Mouse (Mus musculus) CD4-positive helper T cell, adult 2 months (primary cell): ENCODE data around the gene Igsf11.
"Not testable (repeated sequence)": the region's sequence is repeated elsewhere in the genome, so short reads cannot be mapped to it uniquely, and the experiment has no call there.

Experiments used
- DNase-seq: peaks from one replicate; pipeline ENCODE4 v3.0.0-alpha.2; 2012; ENCODE audit warnings: low read depth, missing footprints, low spot score

Gene Igsf11

DNA sequence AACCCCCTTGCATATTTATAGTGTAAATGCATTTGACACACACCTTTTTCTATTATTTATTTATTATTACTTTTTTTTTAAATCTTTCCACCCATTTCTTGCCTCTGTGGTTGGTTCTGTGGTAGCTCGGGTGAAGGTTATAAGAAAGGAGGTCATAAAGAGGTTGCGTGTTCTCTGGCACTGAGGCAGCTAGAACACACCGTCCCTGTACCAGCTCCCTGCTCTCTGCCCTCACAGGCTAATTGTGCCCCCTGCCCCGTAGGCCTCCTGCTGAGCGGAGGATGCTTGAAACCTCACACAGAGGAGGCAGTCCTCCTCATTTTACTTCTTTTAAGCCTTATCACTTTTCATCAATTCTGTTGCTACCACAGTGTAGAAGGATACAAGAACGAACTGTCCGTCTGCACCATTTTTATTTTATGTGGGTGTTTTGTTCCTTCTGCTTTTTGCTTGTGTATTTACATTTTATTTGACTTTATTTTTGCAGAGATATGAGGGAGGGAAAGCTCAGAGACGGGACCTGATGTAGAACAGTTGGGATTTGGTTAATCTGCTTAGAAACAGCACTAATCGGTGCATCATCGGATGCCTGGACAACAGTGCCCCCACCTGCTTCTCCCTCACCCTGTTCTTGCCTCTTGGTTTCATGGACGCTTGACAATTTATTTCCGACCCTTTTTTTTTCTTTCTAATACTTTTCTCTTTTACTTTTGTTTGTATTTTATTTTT is 90.2 kb downstream of the Igsf11 start:
- no peak for DNase-seq

DNA sequence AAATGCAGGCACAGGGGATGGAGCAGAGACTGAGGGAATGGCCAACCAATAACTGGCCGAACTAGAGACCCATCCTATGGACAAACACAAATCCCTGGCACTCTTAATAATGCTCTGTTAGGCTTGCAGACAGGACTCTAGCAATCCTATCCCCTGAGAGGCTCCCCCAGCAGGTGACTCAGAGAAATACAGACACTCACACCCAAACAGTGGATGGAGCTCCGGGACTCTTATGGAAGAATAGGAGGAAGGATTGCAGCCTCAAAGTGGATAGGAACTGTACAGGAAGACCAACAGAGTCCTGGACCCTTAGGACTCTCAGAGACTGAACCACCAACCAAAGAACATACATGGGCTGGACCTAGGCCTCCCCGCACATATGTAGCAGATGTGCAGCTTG is 91.4 kb downstream of the Igsf11 start:
- DNase-seq, result not testable (repeated sequence)

DNA sequence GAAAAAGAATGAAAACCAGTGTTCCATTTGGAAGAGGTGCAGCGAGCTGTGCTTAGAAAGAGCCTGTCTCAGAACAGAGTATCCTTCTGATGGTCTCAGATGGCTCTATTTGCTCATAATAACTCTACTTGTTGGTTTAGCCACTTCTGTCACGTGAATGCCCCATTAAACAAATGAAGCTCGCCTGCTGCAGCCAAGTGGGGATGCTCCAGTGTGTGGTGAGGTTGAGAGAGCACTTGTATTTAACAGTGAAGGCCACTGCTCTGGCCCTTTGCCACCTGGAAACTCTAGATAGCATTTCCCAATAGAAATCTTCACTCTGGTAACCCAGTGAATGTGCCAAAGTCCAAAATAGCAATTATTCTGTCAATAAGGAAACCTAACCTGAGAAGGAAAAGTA is 92.9 kb downstream of the Igsf11 start:
- DNase-seq, result no peak

- DNase-seq, result no peak
Observed at GRCm38 (mm10) chr16:38986410-38986809, 93.9 kb downstream of the Igsf11 start.

GRCm38 (mm10) chr16:38993711-38994110 is 101.2 kb downstream of the Igsf11 start:
- no peak for DNase-seq

DNA sequence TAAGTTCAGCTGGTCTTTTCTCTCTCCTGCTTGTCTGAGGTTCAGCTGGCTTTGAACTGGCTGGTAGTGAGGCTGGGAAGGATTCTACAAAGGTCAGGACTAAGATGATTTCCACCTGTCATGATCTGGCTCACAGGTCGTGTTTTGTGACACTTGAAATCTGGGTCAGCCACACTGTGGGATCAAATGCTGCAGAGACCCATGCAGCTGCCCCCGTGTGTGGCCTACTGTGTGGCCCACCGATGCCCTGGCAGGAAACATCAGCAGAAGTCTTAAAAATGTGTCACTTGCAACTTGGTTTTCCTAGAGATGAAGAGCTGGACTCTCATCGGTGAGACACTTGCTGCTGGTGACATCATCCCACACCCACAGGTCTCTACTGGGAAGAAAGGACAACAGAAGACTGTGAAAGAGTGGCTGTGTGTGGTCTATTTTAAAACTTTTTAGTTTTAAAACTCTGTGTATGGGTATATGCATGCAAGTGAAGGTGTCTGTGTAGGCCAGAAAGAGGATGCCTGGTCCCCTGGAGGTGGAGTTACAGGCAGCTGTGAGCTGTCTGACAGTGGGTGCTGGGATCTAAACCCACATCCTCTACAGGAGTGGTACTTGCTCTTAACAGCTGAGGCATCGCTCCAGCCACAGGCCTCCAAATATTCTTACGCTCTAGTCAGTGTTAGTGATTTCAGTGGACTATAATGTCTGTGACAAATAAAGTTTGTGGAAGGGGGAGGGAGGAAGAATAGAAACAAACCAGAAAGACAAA is 106.2 kb downstream of the Igsf11 start:
- no peak for DNase-seq

DNA sequence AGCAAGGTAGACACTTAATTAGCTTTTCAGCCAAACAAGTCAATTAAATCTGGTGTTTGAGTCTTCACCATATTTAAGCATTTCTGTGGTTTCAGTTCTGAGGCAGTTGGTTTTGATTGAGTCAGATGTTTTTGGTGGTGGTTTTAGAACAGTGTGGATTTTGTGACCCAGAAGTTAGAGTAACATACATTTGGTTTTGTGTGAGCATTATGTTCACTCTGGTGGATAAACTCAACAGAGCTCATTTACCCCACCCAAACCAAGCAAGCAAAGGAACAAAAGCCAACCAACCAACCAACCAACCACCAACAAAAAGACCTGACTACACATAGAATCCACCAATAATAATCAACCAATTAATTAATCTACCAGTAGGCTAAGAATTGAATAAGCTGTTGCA is 106.8 kb downstream of the Igsf11 start:
- DNase-seq, result no peak

DNA sequence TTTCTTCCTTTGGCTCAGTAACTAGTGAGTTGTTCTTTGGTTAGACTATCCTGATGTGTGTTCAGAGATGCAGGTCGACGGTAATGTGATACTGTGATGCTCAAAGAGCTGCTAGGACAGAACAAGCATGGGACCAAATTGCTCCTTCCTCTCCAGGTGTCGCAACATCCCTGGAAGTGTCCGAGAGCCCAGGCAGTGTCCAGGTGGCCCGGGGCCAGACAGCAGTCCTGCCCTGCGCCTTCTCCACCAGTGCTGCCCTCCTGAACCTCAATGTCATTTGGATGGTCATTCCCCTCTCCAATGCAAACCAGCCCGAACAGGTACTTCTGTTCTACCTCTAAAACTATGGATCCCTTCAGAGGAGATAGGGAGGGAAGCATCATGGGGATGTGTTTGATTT is 114.5 kb downstream of the Igsf11 start:
- no peak for DNase-seq

DNA sequence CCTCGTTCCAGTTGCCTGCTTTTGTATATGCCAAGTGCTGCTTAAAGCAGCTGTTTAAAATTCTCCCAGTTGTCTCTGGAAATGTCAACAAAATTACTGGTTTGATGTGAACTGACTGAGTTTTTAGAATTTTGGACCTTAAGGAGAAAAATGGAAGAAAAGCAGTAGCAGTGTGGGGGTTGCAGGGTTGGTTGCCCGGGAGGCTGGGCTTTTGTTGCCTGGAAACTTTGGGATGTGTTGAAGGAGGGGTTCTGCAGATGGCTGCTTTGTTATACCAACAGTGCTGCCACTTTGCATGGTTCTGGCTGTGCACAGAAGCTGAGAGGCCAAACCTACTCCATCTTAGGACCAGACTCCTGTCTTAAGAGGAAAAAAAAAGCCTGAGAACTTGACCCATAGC is 127.0 kb downstream of the Igsf11 start:
- DNase-seq, result no peak

GRCm38 (mm10) chr16:39025989-39026736 is 133.7 kb downstream of the Igsf11 start:
- DNase-seq, result no peak

DNA sequence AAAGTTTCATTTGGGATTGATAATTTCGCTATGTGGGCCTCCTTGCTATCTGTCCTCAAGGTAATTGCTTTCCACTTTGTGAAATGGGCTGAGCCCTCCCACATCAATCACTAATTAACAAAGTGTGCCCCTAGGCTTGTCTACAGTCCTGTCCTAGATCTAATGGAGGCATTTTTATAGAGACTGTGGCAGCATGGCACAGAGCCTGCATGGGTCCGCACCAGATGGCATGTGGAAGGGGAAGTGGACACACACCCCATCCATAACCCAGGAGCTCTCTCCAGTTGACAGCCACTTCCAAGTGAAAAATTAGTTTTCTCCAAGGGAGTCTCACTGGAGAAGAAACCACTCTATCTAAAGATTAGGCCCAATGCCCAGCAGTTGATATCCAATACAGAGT is 138.9 kb downstream of the Igsf11 start:
- no peak for DNase-seq

DNA sequence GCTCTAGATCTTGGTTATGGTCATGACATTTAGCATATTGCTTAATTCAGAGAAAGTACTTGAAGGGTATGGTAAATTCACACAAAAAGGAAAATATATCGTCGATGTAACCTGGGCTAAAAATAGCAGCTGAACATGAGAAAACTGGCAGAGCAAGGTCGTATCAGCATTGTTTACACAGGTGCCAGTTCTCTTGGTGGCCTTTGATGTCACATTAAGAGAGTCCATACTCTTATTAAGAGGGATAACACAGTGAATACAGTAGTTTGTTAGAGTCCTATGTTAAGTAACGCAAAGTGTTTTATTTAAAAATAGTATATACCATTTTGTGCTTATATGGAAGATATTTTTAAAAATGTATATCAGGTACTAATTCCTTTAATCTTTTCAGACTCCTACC is 144.8 kb downstream of the Igsf11 start:
- DNase-seq, result no peak

- DNase-seq, result no peak
Observed at GRCm38 (mm10) chr16:39044381-39044780, 151.9 kb downstream of the Igsf11 start.

- no peak for DNase-seq
Observed at GRCm38 (mm10) chr16:39048889-39049288, 156.4 kb downstream of the Igsf11 start.

DNA sequence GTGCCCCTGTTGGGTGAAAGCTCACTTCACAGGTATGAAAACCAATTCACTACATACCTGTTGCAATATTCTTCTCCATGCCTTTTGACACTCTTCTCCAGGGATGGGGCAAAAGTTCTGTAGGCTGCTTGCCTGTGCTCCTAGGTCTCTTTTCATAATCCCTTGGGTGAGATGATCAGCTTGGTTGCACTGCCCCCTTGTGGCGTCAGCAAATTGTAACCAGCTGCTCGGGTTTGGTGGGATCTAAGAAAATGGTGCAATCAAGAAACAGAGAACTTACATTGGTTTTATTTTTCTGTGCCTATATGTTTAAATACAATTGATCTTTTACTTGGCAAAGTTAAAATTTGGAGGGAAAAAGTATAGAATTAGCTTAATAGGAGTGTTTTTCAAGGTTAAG is 160.5 kb downstream of the Igsf11 start:
- no peak for DNase-seq

DNA sequence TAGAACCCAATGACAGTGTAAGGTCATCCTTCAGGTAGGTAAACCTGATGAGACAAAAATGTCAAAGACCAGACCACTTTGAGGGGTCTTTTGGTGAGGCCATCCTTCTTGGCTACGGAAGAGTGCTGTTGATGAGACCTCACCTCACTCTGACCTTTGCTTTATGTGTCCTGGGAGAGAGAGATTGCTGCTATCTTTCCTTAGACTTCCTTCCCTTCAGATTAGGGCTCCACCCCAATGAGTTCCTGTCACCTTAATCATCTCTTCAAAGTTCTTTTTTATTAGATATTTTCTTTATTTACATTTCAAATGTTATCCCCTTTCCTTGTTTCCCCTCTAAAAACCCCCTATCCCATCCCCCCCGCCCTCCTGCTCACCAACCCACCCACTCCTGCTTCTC is 161.3 kb downstream of the Igsf11 start:
- no peak for DNase-seq

DNA sequence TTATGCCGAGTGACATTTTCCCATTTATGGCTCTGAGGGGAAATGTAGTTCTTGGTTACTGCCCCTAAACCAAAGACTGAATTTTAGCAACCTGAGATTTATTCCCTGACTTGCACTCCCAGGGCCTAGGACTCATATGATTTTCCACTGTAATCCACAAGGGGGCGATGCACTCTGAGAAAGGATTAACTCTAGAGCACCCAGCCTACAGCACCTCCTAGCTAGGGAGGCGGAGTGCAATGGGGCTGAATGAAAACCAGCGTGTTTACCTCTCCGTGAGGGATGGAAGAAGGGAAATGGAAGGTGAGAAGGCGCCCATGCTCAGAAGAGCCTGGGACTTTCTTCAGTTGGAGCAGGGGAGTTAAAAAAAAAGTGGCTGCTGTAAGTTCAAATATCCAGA is 163.6 kb downstream of the Igsf11 start:
- no peak for DNase-seq

GRCm38 (mm10) chr16:39056961-39057360 is 164.5 kb downstream of the Igsf11 start:
- DNase-seq, result no peak

- DNase-seq, result no peak
Observed at GRCm38 (mm10) chr16:39058869-39059268, 166.4 kb downstream of the Igsf11 start.

DNA sequence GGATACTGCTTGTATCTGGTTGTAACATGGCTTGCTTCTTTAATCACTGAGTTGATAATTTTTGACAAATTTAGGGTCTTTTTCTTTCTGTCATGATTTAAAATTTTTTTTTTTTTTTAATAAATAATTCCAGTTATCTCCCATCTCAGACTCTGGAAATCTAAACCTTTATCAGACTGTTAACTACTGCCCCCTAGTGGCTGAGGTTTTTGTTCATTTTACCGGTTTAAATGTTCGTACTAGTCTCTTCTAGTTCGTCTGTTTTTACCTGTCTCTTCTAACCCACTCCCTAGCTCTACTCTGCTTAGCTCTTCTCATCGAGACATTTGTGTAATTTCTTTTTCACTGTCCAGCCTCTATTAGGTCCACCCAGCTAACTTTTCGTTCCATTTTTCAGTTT is 170.1 kb downstream of the Igsf11 start:
- no peak for DNase-seq

DNA sequence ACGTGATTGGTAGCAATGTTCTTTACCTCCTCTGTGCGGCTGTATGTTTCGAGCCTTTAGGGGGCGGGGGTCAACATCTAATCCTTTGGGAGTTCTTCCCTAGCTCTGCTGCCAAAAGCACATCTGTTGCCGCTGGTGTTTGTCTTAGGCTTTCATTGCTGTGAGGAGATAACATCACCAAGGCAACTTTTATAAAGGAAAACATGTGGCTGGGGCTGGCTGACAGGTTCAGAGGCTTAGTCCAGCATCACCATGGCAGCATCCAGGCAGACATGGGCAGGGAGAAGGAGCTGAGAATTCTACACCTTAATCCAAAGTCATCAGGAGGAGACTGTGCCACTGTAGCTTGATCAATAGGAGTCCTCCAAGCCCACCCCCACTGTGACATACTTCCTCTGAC is 173.1 kb downstream of the Igsf11 start:
- DNase-seq, result no peak

DNA sequence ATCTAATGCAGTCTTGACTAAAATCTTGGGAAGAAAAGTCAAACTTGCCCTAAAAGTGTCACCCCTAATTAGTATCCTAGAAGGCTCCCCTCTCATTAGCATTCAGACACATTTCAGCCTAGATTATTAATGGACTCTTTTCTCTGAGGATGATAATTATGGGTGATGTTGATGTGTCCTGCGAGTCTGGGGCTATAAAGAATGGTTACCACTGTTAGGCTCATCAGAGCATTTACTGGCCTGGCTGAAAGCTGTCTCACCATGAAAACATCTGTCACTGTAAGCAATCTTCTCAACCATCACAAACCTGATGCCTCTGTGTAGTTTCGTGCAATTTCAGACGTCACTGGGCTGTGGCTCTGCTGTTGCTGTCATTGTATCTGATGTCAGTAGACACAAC is 179.0 kb downstream of the Igsf11 start:
- DNase-seq, result no peak
